Mouse (Mus musculus) gonadal fat pad, adult 2 months (tissue): ENCODE results near the gene Wnt10b. TPM values are rescaled to one million over a fixed set of nuclear protein-coding genes. Genes with fewer than 3 reads are reported as not detected.

Source experiments
- DNase-seq: peaks from one replicate; pipeline ENCODE4 v3.0.0-alpha.2; 2012; ENCODE audit warnings: low read depth
- polyA plus RNA-seq: library from polyadenylated mRNA; depleted of rRNA; stranded (reverse); fragments of >200 nt; gene quantifications from 2 replicates; pipeline ENCODE4 v1.2.3, GENCODE M21; 2012

Wnt10b gene
- polyA plus RNA-seq, 1 experiment: 2.7 TPM

GRCm38 (mm10) chr15:98796803-98797595 lies 19.0 kb upstream of the Wnt10b start:
- DNase-seq: no peak

- no peak for DNase-seq
These were observed 15.3 kb upstream of the Wnt10b start for GRCm38 (mm10) chr15:98793141-98793698.

DNA sequence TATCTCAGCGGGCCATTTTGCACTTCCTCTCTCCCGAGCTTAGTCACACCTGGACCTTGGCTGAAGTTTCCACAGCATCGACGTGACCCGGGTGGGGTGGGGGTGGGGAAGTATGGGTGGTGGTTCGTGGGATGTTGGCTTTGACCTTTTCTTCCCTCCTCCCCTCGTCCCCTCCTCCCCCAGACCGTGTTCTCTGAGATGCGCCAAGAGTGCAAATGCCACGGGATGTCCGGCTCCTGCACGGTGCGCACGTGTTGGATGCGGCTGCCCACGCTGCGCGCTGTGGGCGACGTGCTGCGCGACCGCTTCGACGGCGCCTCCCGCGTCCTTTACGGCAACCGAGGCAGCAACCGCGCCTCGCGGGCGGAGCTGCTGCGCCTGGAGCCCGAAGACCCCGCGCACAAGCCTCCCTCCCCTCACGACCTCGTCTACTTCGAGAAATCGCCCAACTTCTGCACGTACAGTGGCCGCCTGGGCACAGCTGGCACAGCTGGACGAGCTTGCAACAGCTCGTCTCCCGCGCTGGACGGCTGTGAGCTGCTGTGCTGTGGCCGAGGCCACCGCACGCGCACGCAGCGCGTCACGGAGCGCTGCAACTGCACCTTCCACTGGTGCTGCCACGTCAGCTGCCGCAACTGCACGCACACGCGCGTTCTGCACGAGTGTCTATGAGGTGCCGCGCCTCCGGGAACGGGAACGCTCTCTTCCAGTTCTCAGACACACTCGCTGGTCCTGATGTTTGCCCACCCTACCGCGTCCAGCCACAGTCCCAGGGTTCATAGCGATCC lies 14.5 kb upstream of the Wnt10b start:
- no peak for DNase-seq

DNA sequence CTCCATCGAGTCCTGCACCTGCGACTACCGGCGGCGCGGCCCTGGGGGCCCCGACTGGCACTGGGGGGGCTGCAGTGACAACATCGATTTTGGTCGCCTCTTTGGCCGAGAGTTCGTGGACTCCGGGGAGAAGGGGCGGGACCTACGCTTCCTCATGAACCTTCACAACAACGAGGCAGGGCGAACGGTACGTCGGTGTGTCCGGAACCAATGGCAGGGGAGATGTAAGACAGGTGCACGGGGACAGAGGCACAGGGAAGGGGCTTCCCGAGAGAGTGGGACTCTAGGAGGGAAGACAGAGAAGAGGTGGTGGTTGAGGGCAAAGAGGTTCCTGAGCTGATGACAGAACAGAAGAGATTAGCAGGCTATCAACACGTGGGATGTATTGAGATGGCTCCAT lies 13.8 kb upstream of the Wnt10b start:
- no peak for DNase-seq

- DNase-seq: no peak
These were observed 13.3 kb upstream of the Wnt10b start for GRCm38 (mm10) chr15:98791221-98791620.

DNA sequence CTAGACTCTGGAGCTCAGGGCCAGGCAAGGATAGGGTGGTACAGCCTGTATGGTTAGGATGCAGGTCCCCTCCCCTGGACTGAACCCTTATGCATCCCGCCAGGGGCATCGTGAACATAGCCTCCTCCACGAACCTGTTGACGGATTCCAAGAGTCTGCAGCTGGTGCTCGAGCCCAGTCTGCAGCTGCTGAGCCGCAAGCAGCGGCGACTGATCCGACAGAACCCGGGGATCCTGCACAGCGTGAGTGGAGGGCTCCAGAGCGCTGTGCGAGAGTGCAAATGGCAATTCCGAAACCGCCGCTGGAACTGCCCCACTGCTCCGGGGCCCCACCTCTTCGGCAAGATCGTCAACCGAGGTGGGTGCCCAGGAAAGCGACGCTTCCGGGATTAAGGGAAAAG lies 12.8 kb upstream of the Wnt10b start:
- DNase-seq: no peak

DNA sequence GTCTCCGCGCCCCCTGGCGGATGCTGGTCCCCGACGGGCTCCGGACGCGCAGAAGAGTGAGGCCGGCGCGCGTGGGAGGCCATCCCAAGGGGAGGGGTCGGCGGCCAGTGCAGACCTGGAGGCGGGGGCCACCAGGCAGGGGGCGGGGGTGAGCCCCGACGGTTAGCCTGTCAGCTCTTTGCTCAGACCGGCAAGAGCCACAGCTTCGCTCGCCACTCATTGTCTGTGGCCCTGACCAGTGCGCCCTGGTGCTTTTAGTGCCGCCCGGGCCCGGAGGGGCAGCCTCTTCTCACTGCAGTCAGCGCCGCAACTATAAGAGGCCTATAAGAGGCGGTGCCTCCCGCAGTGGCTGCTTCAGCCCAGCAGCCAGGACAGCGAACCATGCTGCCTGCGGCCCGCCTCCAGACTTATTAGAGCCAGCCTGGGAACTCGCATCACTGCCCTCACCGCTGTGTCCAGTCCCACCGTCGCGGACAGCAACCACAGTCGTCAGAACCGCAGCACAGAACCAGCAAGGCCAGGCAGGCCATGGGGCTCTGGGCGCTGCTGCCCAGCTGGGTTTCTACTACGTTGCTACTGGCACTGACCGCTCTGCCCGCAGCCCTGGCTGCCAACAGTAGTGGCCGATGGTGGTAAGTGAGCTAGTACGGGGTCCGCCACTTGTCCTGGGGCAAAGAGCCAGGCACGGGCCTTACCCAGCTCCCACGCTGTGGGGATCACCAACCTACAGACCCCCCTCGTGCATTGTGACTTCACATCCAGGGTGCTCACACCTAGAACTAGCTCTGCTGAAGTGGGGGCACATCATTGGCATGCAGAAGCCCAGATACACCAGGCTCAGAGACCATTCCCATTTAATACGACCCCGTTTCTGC lies 11.9 kb upstream of the Wnt10b start, which contains the start of gene Wnt1:
Wnt1 (plus strand) TSS at position 197 of the 875 bp plus-strand sequence.
- DNase-seq: no peak

- DNase-seq: no peak
These were observed 11.2 kb upstream of the Wnt10b start for GRCm38 (mm10) chr15:98788972-98789660.

DNA sequence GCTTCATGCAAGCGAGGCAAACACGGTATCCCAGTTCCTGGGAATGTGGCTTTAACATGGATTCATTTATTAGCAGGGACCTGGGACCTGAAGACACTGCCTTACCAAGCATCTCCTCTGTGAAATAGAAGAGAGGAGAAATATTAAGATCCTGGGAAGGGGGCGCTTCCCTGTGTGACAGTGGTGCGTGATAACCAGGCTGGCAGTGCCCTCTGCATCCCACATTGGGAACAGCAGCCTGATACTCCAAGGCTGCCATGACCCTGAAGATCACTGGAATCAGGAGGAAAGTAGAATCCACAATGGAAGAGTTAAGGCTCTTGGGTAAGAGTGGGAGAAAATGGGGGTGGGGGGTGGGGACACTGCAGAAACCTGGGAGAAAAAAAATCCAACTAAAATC lies 10.0 kb upstream of the Wnt10b start:
- DNase-seq: no peak

DNA sequence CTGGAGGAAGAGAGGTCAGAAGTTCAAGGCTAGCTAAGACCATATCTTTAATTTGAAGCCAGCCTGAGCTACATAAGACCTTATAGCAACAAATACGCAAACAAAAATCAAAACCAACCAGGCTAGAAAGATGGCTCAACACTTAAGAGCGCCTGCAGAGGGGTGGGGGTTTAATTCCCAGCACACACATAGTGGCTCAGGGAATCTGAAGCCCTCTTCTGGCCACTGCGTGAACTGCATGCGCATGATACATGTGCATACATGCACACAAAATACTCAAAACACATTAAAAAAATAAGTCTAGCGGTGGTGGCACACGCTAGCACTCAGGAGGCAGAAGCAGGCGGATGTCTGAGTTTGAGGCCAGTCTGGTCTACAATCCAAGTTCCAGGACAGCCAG lies 7.8 kb upstream of the Wnt10b start:
- no peak for DNase-seq

- no peak for DNase-seq
These were observed 3.2 kb upstream of the Wnt10b start for GRCm38 (mm10) chr15:98781166-98781565.

GRCm38 (mm10) chr15:98780573-98780972 lies 2.6 kb upstream of the Wnt10b start:
- no peak for DNase-seq

DNA sequence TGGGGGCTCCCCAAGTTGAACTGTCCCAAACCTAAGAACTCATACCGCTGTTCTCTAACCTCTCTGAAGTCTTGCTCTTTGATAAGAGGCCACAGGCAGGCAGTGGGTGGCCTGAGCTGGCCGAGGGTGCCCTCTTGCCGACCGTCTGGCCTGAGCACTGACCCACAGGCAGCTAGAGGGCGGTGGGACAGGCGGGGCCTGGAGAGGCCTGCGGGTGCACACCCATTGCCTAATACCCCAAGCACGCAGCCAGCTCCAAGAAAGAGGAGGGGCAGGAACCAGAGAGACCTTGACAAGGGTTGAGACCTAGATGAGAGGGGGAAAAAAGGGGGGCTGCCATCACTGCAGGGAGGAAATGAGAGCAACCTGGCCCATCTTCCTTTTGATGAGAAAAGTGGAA lies 2.1 kb upstream of the Wnt10b start:
- no peak for DNase-seq

GRCm38 (mm10) chr15:98778806-98779205 lies 856 bp upstream of the Wnt10b start:
- DNase-seq: no peak

DNA sequence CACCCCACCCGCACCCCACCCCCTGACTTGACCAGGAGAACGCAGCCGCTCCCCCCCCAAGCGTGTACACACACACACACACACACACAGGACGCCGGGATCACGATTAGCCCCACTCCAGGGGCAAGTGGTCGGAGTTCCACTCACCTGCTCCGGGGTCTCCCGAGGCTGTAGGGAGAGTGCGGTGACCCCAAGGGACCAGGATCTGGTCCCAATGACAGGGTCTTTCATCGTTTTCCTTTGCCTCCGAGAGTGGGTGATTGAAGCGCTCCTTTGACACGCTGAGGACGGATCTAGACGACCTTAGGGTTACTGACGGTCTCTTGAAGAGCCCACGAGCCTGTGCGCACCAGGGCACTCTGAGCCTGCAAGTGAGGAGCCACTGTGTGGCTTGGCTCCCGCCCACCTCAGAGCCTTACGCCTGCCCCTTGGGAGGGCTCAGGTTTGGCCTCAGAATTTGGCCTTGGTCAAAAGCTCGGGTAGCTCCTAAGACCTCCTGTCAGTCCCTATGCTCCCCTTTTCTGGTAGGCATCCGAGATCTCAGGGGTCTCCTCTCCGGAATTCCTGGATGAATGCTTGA lies 331 bp upstream of the Wnt10b start:
- no peak for DNase-seq

DNA sequence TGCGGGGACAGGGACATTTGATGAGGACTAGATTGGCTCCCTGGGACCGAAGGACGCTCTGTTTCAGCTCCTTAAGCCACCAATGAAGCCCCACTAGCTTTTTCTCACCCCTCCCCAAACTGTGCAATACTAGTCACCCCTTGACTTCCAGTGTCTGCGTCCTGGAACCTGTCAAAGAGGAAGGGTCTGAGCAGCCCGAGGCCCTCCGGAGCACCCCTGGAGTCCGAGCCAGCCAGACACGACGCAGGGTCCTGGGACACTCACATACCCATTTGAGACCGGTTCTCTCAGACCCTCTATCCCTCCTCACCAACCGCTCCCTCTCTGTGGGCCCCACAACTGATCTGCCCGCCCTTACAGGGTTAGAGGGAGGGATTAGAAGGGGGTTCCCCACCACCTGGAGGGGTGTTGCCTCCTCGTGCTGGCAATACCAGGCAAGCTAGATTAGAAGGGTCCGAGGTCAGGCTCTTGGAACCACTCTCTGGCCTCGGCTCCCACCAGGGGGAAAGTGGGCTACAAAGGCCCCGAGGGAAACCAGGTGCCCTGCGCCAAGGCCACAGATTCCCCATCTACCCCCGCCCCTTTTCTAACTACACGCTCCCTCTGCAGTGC lies 839 bp downstream of the Wnt10b start:
- DNase-seq: no peak

- no peak for DNase-seq
These were observed 1.5 kb downstream of the Wnt10b start for GRCm38 (mm10) chr15:98776280-98777004.

GRCm38 (mm10) chr15:98775533-98775932 lies 2.4 kb downstream of the Wnt10b start:
- no peak for DNase-seq

DNA sequence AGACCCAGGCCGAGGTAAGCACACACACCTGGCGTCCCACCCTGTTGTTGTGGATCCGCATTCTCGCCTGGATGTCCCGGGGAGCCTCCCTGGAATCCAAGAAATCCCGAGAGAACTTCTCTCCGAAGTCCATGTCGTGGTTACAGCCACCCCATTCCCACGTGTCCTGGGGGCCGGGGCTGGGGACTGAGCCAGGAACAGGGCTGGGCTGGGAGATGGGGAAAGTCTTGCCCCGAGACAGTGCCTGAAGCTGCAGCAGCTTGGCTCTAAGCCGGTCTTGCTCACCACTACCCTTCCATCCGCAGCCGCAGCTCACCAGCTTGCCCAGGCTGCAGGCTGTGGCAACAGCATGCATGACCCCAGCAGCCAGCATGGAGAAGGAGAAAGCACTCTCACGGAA lies 3.9 kb downstream of the Wnt10b start:
- no peak for DNase-seq
